Comparison of ENCODE assay signal across 13 mouse cellular contexts in the genomic region with DNA sequence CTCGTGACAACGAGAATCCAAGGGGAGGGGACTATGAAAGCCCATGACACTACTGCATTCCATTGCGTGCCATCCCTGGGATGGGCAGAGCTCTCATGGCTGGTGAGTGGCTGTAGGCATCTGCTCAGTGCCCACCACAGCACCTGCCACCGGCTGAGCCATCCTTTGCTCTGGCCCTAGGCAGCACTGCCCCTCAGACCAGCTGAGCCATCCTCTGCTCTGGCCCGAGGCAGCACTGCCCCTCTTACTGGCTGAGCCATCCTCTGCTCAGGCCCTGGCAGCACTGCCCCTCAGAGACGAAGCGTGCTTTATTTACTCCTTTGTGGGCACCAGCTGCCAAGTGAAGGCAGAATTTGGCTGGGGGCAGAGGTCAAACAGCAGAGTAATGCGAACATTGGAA.
"Had no signal": no experiment of that assay in that cellular context is flagged by ENCODE, and none has a peak within 500 bp of the region (broad histone marks: within the 10 kb centered on the region; RNA-seq: fewer than 3 reads in every experiment).

No protein-coding gene starts in this region.

- H3K36me3 ChIP-seq: limb, embryonic 10.5 days; liver, embryonic 15.5 days; neural tube, embryonic 15.5 days had no signal

- H3K4me2 ChIP-seq: liver, embryonic 11.5 days; liver, embryonic 15.5 days; neural tube, embryonic 15.5 days had no signal

- ATAC-seq: lung, postnatal 0 days had no signal

- H3K4me3 ChIP-seq: layer of hippocampus, adult 2 months; limb, embryonic 10.5 days; liver, embryonic 15.5 days; neural tube, embryonic 15.5 days had no signal

- DNase-seq: kidney, postnatal 10 days; kidney, postnatal 4 days; lung, adult 2 months; lung, postnatal 36 days; right cerebral cortex, adult 18-20 months; right cerebral cortex, postnatal 25 days; thymus, postnatal 36 days had no signal

- H3K9me3 ChIP-seq: limb, embryonic 10.5 days; liver, embryonic 15.5 days; neural tube, embryonic 15.5 days had no signal

- H3K27ac ChIP-seq: limb, embryonic 10.5 days; liver, embryonic 15.5 days; neural tube, embryonic 15.5 days had no signal

- H3K27me3 ChIP-seq: liver, embryonic 15.5 days; neural tube, embryonic 15.5 days had no signal

- H3K4me1 ChIP-seq: limb, embryonic 10.5 days; liver, embryonic 15.5 days had no signal

- H3K9ac ChIP-seq: liver, embryonic 15.5 days; neural tube, embryonic 15.5 days had no signal
